Mouse (Mus musculus) 416B (cell line): ENCODE measurements around the gene Slc27a5.
A peak's percentile ranks its signal among the peaks of the same experiment; 100 is the strongest.

Experiments used
- DNase-seq: peaks from one replicate; pipeline ENCODE4 v3.0.0; 2011; ENCODE audit warnings: low read depth

Slc27a5 gene

DNA sequence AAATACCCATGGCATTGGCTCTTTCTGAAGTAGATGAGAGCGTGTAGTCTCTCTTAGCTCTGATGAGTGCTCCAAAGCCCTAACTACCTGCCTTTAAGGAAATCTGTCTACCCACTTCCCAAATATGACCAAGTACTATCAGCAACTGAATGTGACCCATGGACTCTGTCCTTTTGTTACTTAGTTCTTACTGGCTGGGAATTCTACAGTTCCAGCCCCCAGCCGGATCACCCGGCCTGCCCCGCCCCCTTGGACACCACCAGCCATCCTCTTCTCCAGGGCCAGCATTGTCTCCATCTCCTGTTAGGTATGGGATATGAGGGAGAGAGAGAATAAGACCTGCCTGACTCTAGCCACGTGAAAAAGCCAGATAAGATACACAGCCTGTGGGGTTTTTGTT is at the start of gene Slc27a5:
Gene Slc27a5 (minus strand): TSS at position 140 of the 400 bp plus-strand sequence.
- no peak for DNase-seq

DNA sequence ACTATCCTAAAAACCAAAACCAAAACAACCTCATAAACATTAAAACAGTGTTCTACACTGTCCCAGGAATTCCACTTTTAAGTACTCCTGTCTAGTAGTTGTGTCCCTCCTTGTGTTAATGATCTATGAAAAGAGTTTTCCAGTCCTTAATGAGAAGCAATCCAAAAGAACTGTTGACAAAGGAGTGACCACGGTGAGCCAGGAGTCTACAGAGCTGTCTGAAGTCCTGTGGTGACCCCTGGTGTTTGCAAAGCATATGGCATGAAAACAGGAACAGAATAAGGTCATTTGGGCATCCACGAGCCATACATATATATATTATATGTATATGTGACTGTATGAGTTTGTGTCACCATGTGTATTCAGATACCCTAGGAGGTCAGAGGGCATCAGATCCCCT is 48.1 kb upstream of the Slc27a5 start:
- DNase-seq, result peak; percentile 88

DNA sequence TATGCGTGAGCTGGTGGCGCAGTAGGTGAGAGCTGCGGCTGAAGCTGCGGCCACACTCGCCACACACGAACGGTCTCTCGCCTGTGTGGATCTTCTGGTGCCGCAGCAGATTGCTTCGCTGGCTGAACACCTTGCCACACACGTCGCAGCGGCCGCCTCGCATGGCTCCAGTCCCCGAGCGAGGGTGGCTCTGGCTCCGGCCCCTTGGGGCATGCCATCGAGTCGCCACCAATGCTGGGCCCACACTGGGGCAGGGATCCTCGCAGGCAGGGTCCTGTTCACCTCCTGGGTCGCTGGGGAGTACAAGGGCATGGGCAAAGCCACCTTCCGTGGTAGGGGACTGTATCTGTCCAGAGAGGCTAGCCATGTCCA is 46.2 kb upstream of the Slc27a5 start:
- no peak for DNase-seq

DNA sequence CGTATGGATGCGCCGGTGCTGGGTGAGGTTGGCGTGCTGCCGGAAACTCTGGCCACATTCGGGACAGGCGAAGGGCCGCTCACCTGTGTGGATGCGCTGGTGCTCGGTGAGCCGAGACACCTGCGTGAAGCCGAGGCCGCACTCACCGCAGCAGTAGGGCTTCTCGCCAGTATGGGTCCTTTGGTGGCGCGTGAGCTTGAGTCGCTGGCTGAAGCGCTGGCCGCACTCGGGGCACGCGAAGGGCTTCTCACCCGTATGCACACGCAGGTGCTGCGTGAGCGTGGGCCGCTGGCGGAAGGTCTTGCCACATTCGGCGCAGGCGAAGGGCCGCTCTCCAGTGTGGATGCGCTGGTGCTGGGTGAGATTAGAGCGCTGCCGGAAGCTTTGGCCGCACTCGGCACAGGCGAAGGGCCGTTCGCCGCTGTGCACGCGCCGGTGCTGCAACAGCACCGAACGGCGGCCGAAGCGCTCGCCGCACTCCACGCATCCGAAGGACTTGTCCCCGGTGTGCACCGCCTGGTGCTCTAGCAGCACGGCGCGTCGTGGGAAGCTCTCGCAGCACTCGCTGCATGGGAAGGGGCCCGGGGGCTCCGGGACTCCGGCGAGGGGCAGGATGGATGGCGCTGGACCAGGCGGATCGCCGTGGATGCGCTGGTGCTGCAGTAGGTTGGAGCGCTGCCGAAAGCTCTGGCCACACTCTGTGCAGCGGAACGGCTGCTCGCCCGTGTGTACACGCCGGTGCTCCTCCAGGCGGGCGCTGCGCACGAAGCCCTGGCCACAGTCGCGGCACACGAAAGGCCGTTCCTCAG is 45.7 kb upstream of the Slc27a5 start:
- no peak for DNase-seq

DNA sequence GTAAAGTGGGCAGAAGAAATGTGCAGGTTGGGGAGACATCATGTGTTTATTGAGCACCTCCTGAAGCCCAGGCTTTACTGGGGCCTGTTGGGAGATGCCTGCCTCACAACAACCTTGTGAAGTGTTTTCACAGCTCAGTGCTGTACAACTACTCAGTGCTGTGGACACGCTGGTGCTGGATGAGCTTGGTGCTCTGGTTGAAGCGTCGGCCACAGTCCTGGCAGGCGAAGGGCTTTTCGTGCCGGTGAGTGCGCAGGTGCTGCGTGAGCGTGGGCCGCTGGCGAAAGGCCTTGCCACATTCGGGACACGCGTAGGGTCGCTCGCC is 45.1 kb upstream of the Slc27a5 start:
- DNase-seq, result no peak

DNA sequence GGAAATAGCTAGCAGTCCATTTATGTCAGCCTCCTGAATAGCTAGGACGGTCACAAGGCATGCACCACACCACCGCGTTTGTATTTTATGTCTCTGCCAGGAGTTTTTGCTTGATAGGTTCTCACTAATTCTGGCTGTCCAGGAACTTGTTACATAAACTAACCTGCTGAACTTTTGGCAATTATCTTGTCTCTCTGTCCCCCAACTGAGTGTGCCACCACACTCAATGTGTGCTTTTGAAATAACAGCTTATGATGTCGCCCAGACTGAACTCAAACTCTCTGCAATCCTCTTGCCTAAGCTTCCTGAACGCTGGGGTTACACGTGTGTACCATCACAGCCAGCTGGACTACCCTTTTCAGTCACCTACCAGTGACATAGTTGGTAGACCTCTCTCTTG is 44.5 kb upstream of the Slc27a5 start:
- DNase-seq, result no peak

DNA sequence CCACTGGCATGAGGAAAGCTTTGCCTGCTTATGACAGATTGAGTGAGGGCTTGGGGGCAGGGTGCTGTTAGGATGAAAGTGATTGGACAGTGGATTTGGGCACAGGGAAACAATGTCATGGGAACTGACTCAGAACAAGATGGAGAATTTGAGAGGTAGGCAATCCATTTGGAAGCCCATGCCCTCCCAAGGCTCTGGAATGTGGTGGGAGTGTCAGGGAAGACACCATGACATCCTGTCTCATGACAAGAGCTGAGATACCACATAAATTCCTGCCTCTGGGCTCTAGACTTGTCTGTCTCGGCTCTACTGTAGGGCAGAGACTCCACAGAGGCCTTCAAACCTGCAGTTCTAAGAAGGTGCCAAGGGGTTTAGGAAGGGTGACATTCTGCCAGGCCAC is 43.3 kb upstream of the Slc27a5 start:
- DNase-seq, result no peak

DNA sequence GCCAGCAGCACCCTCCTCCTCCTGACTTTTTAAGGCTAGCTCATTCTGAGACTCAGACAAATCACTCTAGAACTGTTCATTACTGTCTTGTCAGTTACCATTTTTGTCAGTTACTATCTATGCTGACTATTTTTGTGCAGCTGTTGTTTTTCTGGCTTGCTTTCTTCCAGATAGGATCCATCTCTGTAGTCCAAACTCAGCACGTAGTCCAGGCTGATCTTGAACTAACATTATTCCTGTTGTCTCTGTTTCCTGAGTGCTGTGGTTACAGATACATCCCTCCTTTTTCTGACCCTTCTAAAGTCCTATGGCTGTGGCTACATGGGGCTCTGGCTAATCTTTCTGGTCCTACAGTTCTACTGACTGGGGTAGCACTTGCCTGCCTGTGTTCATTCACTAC is 41.2 kb upstream of the Slc27a5 start:
- no peak for DNase-seq

DNA sequence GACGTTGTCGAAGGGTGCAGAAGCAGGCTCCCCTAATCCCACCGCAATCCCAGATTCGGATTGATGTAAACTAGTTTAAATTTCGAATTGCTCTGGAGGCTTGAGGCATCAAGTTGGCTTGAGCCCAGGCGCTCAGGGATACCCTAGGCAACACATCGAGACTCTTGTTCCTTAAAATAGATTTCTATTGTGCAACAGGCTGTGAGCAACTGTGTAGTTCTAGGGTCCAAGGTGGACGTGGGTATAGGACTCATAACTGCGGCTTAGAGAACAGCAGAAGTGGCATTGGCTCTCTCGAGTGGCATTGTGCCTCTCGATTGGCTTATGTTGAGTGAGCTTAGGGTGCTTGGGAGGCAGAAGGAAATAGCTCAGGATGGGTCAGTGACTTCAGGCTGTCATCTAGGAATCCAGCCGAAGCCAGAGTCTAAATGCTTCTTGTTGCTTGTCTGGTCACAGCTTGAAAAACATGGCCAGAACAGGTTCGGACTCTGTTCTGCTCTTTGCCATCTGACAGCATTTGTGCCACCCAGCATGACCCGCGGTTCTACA is 40.7 kb upstream of the Slc27a5 start:
- DNase-seq, result peak; percentile 89

DNA sequence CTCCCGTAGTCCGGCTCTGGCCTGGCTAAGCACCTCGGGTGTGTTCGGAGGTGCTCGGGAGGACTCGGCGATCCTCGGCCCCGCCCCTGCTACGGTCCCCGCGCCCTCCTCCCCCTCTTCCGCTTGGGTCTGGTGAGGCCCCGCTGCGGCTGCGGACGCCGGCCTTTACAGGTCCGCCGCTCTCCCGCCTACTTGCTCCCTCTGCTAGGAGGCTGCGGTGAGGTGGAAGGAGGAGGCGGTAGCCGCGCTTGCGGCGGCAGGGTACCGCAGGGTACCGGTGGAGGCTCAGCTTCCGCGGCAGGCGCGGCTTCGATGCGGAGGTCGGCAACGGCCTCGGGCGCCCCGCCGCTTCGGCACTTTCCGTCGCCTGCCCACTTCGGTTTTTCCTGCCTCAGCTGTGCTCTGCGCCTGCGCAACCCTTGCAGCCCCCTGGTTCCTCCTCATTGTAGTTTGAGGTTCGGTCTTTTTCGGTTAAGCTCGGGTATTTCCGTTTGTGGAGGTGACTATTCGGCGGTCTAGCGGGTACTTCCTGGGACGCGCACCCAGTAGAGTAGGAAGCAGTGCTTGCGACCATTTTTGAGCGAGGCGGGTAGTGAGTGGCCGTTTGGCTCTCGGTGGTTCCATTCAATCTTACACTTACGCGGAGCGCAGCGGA is 40.0 kb upstream of the Slc27a5 start, which contains the start of gene Ube2m:
Gene Ube2m (minus strand): TSS at position 375 of the 655 bp plus-strand sequence.
- peak; percentile 98 for DNase-seq

DNA sequence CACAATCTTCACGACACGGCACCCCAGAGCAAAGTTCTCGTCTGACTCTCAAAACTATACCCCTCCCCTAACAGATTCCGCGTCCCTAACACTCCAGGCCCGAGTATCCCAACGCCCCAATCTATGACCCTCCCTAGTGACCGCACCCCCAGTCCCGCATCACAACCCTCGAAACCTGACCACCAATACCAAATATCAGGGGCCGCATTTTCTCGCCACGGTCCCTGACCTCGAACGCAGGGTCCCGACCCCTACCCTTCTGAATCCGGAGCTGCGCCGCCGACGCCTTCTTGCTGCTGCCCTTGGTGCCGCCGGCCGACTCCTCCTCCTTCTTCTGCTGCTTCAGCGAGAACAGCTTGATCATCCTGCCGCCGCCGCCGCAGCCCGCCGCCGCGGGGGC is 39.4 kb upstream of the Slc27a5 start:
- DNase-seq, result no peak

DNA sequence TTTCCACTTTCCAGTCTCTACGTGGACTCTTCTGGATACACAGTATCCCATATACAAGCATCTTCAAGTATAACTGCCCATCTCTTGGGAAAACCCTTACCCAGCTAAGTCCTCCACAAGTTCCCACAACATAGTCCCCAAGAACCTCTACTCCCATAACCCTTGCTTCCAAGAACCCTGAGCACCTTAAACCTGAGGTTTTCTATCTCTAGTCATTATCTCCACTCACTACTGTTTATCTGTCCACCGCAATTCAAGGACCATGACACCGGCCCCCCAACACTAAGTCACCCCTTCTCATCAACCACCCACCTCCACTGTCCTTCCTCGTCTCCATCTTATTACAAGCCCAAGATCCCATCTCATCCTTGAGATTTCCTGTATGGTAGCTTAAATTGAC is 38.8 kb upstream of the Slc27a5 start:
- DNase-seq, result no peak

DNA sequence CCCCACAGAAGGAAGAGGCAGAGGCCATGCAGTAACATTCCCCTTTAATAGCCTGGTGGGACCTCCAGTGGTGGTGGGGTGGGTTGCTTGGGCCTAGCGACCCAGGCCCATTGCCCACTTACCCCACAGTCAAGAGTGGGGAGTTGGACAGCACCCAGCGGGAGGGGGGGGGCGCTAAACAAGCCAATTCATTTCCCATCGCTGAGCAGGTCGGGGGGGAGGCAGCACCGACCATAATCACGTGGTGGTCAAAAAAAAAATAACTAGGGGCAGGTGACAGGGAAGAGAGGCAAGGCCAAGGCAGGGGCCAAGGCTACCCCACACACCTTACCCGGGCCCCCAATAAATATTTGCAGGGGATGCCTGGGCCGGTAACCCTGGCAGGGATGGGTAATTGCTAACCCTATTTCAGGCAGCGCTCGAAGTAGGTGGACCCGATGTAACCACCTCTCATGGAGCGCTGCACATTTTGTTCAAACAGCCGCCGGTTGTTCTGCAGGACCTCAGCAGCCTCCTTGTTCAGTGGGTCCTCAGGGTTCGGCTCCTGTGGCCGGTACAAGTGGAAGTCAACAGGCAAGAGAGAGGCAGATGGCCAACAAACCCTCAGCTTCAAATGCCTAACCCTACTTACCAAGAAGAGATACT is 37.3 kb upstream of the Slc27a5 start:
- no peak for DNase-seq

DNA sequence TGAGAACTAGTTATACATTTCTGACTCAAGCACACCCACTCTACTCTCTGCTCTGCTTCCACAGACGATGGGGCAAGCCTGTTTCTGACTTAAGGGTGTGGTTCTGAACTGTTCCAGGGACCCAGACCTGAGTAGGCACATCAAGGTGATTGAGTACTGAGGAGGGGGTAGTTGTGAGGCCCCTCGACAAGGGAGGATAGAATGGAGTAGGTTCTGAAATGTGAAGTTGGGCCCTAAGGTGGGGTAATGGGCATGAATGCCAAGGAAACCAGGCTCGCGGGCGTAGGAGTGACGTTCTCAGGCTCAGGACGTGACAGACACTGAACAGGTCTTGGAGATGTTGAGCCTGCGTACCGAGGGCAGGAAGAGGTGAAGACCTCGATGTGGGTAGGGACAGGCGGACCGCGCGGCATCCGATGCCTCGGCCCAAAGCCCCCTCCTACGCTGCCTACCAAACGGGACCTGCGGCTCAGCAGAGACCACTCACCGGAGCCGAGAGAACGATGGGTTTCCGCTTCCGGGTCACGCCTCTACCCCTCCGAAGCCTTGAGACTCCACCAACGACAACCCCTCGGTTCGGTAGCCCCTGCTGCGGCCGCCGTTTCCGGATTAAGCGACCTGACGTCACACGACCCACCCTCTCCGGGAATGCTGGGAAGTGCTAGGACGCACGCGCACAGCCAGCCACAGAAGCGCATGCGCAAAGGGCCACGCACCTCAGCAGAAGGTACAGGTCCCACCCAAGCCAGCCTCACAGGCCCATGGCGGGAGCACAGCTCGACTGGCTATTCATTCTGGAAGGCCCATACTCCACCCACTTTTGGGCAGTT is 36.4 kb upstream of the Slc27a5 start, which contains the start of gene Chmp2a:
Gene Chmp2a (minus strand): TSS at position 660 of the 830 bp plus-strand sequence.
- DNase-seq, result peak; percentile 97

DNA sequence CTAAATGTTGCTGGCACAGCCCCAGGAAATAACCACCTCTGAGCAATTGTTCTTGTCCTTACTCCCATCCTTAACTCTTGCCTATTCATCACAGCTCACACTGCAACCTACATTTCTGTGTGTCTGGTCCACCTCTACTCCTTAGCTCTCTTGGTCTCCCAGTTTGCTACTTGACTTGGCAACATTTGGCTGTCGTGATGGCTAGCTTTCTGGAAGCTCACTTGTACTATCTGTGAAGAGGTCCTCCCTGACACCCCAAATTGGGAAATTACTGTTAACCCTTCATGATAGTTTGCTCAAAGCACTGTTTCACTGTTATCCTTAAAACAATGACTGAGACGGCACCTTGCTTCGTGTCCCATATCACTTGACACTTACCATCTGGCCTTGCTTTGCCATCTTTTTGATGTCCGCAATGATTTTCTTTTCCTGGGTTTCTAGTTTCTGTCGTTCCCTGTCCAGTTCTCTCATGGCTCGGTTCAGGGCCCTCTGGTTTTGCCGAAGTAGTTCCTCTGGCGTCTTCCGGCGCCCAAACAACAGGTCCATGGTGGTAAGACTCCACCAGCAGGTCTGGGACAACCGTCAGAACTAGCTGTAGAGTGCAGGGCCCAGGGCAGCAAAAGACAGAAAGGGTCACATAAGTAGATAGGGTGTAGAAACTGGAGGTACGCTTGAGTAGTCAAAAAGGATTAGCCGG is 35.6 kb upstream of the Slc27a5 start:
- DNase-seq, result no peak

DNA sequence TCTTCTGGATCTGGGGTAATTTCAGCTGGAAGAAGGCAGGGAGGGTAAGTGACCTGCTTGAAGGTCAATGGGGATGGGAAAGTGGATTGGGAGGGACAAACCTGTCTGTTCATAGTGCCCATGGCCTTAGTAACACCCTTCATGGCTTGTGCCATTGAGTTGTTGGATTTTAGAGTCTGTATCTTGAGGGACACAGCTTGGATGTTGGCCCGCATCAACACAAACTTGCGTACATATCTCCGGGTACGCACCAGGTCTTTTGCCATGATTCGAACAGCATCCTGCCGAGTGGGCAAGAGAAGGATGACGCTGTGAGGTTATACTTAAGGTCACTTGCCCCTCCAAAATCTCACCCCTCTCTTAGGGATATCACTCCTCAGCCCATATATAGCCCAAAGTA is 34.5 kb upstream of the Slc27a5 start:
- no peak for DNase-seq

DNA sequence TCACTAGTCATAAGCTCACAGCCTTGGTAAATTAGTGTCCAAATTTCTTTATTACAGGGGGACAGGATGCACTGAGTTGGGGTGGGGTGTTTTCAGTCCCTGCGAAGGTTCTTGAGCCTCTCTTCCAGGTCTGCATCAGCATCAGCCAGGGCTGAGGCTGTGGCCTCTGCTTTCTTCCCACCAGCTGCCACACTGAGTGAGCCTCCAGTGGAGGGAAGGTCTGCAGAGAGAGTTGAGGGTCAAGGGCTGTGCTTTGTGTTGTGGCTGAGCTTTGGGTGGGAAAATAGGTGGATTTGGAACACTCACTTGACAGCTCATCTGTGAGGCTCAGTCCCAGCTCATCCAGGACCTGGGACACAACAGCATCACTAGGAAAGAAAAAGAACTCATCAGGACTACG is 34.0 kb upstream of the Slc27a5 start:
- DNase-seq, result no peak

DNA sequence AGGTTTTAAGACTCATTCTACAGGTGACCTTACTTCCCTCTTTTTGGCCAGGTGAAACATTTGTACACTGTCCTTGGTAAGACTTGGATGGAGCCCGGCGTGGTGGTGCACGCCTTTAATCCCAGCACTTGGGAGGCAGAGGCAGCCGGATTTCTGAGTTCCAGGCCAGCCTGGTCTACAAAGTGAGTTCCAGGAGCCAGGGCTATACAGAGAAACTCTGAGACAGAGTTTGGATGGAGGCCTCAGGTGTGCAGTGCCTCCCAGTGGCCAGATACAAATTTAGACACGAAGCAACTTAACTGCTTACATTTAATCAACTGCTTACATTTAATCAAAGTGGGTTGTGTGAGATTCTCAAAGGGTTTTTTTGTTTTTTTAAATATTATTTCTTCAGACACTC is 33.1 kb upstream of the Slc27a5 start:
- DNase-seq, result peak; percentile 59

DNA sequence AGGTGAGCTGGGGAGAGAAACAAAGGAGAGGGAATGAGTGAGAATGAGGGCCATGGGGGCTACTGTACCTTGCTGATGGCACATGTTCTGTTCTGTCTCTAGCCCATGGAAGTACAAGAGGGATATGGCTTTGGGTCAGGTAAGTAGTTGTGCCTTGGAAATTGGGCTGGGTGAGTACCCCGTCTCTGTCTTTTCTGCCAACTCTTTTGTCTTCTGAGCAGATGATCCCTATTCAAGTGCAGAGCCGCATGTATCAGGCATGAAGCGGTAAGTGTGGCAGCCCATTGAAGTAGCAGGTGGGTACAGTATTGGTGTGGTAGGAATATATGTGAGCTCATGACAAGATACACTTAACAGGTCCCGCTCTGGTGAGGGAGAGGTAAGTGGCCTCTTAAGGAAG is 31.0 kb upstream of the Slc27a5 start:
- DNase-seq, result no peak

DNA sequence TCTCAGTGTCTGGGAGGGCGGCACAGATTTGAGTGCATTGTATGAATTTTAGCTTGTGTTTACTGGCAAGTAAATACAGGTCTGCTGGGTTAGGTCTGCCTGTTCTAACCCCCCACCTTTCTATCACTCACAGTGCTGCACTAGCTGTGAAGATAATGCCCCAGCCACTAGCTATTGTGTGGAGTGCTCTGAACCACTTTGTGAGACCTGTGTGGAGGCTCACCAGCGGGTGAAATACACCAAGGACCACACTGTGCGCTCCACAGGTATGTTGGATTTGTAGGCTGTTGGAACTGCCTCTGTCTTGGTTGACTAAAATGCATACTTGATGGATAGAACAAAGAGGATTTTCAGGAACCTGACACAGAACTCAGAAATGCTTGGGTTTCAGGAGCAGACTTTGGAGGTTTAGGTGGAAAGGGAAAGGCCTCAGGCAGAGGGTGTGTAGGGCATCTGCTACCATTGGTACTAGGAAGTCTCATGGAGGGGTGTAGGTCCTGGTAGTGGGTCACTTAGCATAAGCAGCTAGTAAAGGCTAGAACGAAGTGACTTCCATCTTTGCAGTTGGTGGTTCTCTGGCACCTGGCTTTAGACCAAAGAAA is 27.6 kb upstream of the Slc27a5 start:
- no peak for DNase-seq

DNA sequence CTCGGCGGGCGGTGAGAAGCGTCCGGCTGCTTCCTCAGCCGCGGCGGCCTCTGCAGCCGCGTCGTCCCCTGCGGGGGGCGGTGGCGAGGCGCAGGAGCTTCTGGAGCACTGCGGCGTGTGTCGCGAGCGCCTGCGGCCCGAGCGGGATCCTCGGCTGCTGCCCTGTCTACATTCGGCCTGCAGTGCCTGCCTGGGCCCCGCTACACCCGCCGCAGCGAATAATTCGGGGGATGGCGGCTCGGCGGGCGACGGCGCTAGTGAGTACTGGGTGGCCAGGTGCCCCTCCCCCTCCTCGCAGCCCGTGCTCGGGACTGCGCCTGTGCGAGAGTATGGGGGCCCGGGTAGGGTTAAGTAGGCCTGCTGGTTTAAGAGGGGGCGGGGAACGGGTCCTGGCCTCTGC is 26.8 kb upstream of the Slc27a5 start:
- peak; percentile 69 for DNase-seq
